Mouse (Mus musculus) A20 (cell line): ENCODE results near the gene Tmprss11c.
"Not testable (repeated sequence)": the region's sequence is repeated elsewhere in the genome, so short reads cannot be mapped to it uniquely, and the experiment has no call there.

Source experiments
- DNase-seq: peaks from one replicate; pipeline ENCODE4 v3.0.0-alpha.2; 2011; ENCODE audit warnings: low read depth, low spot score

The Tmprss11c gene

GRCm38 (mm10) chr5:86289208-86289607 is at the start of gene Tmprss11c:
TSS of gene Tmprss11c (minus strand) at chr5:86289308.
- no peak for DNase-seq

GRCm38 (mm10) chr5:86318018-86318956 is 29.2 kb upstream of the Tmprss11c start:
- DNase-seq, result not testable (repeated sequence)

DNA sequence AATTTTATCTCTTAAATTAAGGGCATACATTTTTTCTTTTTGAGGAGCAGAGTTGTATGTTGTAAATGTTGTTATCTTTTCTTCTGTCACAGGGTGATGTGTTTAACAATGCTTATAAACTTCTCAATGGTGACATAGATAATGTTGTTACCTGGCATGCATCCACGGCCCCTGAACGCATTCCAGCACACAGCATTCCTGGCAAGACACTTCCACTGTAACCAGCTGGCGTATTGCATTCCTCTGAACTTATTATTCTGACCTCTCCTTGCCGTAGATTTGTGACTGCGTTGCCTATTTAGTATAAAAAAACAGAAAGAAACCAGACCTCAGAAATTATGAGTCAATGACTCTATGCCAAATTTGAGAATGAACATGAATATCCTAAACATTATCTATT is 17.0 kb upstream of the Tmprss11c start:
- no peak for DNase-seq

GRCm38 (mm10) chr5:86303877-86304276 is 14.8 kb upstream of the Tmprss11c start:
- DNase-seq, result no peak

GRCm38 (mm10) chr5:86246559-86246958 is 42.5 kb downstream of the Tmprss11c start:
- no peak for DNase-seq

GRCm38 (mm10) chr5:86244880-86245279 is 44.2 kb downstream of the Tmprss11c start:
- DNase-seq, result no peak

- no peak for DNase-seq
These were observed 44.8 kb downstream of the Tmprss11c start for GRCm38 (mm10) chr5:86244275-86244674.

DNA sequence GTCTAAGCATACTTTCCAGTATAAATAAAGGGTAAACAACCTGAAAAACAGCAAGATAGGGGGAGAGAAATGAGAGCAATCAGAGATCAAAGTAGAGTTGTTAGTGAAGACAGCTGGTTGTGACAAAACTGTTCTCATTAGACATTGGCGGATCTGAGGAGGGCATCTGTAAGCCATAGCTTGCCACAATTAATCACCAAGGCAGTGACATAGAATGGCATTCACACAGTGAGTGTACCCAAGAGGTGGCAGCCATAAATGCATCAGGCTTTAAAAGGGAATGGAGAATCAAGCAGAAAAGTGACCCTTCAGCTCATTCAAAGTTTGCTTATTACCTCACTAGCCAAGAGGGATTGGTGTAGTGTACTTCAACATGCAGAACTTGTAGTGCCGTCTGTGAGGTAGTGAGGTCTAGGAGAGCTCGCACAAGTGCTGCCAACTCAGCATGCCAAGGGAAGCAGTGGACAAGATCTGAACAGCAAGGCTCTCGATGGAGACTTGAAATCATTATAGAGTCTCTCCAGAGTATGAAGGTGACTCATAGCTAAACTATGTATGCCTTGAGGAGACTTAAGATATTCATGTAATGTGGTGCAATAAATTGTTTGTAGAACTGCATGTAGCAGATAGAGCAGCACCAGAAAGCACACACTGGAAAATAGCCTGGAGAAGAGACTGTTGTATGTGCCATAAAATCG is 61.8 kb downstream of the Tmprss11c start:
- DNase-seq, result no peak

DNA sequence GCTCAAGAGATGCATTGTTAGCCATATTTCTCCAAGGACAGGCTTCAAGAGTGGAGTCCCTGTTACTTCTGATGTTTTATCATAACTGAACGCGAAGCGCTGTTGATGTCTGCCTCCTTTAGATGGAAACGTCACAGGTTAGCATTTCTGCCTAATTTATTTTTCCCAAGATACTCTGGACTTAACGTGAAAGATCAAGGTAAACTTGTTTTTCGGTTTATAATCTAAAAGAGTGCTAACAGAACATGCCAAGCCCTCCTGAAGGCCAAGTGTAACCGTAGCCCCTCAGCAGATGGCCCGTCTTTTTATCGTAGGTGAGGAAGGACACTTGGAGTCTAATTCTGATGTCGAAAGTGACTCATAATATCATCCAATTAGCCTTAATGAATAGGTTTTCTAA is 91.3 kb downstream of the Tmprss11c start, which contains the start of gene Gnrhr:
TSS of gene Gnrhr (minus strand) at position 101 of the 400 bp plus-strand sequence.
- DNase-seq, result no peak

DNA sequence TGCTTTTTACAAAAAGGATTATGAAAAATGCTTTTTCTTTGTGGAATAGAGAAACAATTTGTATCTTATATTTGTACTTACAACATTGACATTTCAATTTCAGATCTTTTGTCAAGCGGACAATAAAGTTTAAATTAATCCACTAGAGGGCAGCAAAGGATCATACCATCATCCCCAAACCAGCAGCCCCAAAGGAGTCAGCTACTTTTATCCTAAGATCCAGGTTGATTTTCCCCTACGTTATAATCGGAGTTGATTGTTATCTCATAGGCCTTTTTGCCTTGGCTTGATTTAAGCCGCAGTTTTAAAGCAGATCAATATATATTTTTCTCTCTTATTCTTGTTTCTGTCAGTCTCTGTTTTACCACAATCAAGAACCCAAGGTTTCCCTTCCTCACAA is 97.8 kb downstream of the Tmprss11c start:
- DNase-seq, result peak; percentile 64

- DNase-seq, result peak; percentile 63
These were observed 98.3 kb downstream of the Tmprss11c start for GRCm38 (mm10) chr5:86190770-86191169.

DNA sequence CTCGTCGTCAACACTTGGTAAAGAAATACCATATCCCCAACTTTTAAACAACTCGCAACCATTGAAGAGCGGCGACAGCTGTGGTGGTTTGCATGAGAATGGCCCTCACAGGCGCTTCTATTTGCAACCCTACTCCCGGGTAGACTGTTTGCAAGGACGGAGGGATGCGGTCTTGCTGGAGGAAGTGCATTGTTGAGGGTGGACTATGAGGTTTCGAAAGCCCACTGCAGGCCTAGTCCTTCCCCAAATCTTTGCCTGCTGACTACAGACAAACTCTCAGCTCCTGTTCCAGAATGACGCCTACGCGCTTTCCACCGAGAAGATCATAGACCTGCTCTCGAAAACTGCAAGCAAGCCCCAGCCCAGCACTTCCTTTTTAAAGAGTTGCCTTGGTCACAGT is 98.8 kb downstream of the Tmprss11c start:
- no peak for DNase-seq

DNA sequence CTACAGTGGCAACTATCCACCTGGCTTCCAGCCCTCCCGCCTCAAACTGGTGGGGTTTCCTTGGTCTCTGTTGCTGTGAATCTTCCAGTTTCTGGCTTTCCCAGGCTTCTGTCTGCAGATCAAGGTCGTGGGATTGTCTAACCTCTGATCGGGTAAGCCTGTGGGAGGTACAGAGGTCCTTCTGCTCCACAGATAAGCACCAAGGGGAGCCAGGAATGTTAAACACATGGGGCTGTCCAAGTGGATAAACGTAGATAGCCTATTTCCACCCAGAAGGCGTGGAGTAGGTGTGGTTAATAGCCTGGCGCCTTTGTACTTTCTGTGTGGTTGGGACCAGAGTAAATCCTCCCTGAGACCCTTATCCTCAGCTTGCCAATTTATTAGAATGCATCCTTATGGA is 101.7 kb downstream of the Tmprss11c start:
- no peak for DNase-seq
